9 mouse cellular contexts compared by ENCODE assay signal in genomic region chr16:8554751-8555150, GRCm38 (mm10). TPM values are rescaled to one million over a fixed set of nuclear protein-coding genes. Genes with fewer than 3 reads are reported as not detected.
DNase-seq lines count a peak whose midpoint lies in the region; TF ChIP-seq lines count a peak whose summit lies in the region.
"Not testable (repeated sequence)": the region's sequence is repeated elsewhere in the genome, so short reads cannot be mapped to it uniquely, and the experiment has no call there.
"Had no signal": no experiment of that assay in that cellular context is flagged by ENCODE, and none has a peak within 500 bp of the region (broad histone marks: within the 10 kb centered on the region; RNA-seq: fewer than 3 reads in every experiment).

No protein-coding gene starts in this region.

- H3K4me1 ChIP-seq in ES-Bruce4 (ENCODE audit: control insufficient read depth, insufficient read depth, low read length); ES-E14 (ENCODE audit: control insufficient read depth in 2 of 2, insufficient read depth in 2 of 2, low read length in 2 of 2, poor library complexity in 1 of 2); heart, embryonic 10.5 days: not testable (repeated sequence)

- not testable (repeated sequence) for TF ChIP-seq CTCF in ES-Bruce4 (IDR thresholded peaks at IDR 0.05; ENCODE audit: low read depth, low read length)

- H3K9me3 ChIP-seq in ES-Bruce4 (replicated peaks; ENCODE audit: control insufficient read depth, insufficient read depth, low read length, poor library complexity, severe bottlenecking) (peaks cover 72% of the 10 kb centered on the region), ES-E14 (ENCODE audit: control insufficient read depth, insufficient read depth, low read depth, low read length) (peaks cover 14% of the 10 kb centered on the region)
- H3K9me3 ChIP-seq in heart, embryonic 10.5 days: not testable (repeated sequence)

- WGBS in heart, embryonic 10.5 days: 87% methylated on average over 2 of the region's 2 CpGs

- peaks cover 33% of the 10 kb centered on the region for H3K36me3 ChIP-seq in ES-Bruce4 (ENCODE audit: control insufficient read depth, insufficient read depth, low read length, poor library complexity, severe bottlenecking)
- peaks cover 24% of the 10 kb centered on the region for H3K36me3 ChIP-seq in ES-E14 (ENCODE audit: control insufficient read depth, insufficient read depth, low read length, poor library complexity, severe bottlenecking)
- not testable (repeated sequence) for H3K36me3 ChIP-seq in heart, embryonic 10.5 days

- H3K9ac ChIP-seq in ES-Bruce4 (ENCODE audit: low read depth, poor library complexity, severe bottlenecking); ES-E14 (ENCODE audit: insufficient read depth, low read depth, low read length, poor library complexity, severe bottlenecking): not testable (repeated sequence)

- not testable (repeated sequence) for H3K4me3 ChIP-seq in ES-Bruce4 (ENCODE audit: low read depth, low read length); ES-E14 (ENCODE audit: insufficient read depth in 1 of 2, low read depth in 1 of 2, low read length in 2 of 2, poor library complexity in 1 of 2, severe bottlenecking in 1 of 2); heart, embryonic 10.5 days

- H3K27ac ChIP-seq in ES-Bruce4 (ENCODE audit: insufficient read depth, low read length) (peak overlapping the region; percentile 78), ES-E14 (ENCODE audit: insufficient read depth, low read depth, low read length, poor library complexity, severe bottlenecking) (peak overlapping the region; percentile 98)
- not testable (repeated sequence) for H3K27ac ChIP-seq in heart, embryonic 10.5 days

- not testable (repeated sequence) for TF ChIP-seq EP300 in ES-Bruce4 (IDR thresholded peaks at IDR 0.05; ENCODE audit: insufficient read depth, low read depth, low read length)

- DNase-seq in ES-CJ7 (ENCODE audit: low read depth, low spot score) (peak; percentile 69), R1 (ENCODE audit: low read depth, low spot score) (peak; percentile 94), ZHBTc4 (ENCODE audit: low read depth, low spot score) (peak; percentile 82)
- DNase-seq in ES-E14 (ENCODE audit: low read depth, low spot score): not testable (repeated sequence)
- peak; percentile 52 for DNase-seq in heart, adult 11 months
- DNase-seq in heart, embryonic 10.5 days (ENCODE audit: low spot score): peak; percentile 7
- DNase-seq in testis, postnatal 10 days (ENCODE audit: low spot score): peak; percentile 3

- in situ Hi-C loops in ES-E14 (cut with MboI; ENCODE audit: low sequenced_read_pairs in 2 of 2, unreplicated experiment in 2 of 2): not testable (repeated sequence)

- not testable (repeated sequence) for TF ChIP-seq POLR2A in ES-Bruce4 (IDR thresholded peaks at IDR 0.05; ENCODE audit: insufficient read depth, low read length)

- not testable (repeated sequence) for H3K27me3 ChIP-seq in ES-Bruce4 (ENCODE audit: control insufficient read depth, insufficient read depth, low read length, poor library complexity, severe bottlenecking); heart, embryonic 10.5 days (ENCODE audit: insufficient read depth, poor library complexity, severe bottlenecking)

RNA-seq across cellular contexts. Expression of gene Abat, which starts 41.5 kb away (rescaled TPM):
- polyA plus RNA-seq in ES-Bruce4 (2011; ENCODE audit: insufficient read depth, insufficient read length, low read depth, missing spikeins): 1.8 and 2.8 TPM in 2 replicates
- 2.3 and 4.3 TPM in 2 replicates for total RNA-seq in ES-E14 (2012; rRNA removed)
- polyA plus RNA-seq in heart, embryonic 10.5 days (2016; fragmentation: Nextera tagmentation; extraction: Ambion mirVana): 34.7 and 41.8 TPM in 2 replicates
- polyA plus RNA-seq: G1E had no signal
